Mouse (Mus musculus) heart, postnatal 4 days (tissue): Measurements from ENCODE around the gene Mark4. TPM values are rescaled to one million over a fixed set of nuclear protein-coding genes. Genes with fewer than 3 reads are reported as not detected.

ENCODE experiments used
- DNase-seq: peaks from one replicate; pipeline ENCODE4 v3.0.0; 2021
- total RNA-seq, 2 experiments: library from RNA; stranded (reverse); gene quantifications; 2 replicates each; pipeline ENCODE4 v1.2.3; 2021

Mark4 gene
- total RNA-seq, 2 experiments from 2014 or later: 28.8 to 30.3 TPM

DNA sequence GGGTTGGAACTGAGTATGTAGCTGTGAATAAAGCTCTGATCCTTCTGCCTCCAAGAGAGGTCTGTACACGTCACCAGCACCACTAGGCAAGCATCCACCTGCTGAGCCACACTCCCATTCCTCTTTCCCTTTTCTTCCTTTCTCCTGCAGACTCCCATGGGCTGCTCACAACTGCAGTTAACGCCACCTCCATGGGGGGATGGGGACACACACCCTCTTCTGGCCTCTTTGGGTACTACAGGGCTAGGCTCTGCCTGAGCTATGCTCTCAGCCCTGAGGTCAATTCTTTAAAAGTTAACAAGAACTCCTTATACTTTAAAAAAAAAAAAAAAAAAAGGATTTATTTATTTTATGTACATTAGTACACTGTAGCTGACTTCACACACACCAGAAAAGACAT, 26.1 kb downstream of the Mark4 start:
- DNase-seq: no peak

DNA sequence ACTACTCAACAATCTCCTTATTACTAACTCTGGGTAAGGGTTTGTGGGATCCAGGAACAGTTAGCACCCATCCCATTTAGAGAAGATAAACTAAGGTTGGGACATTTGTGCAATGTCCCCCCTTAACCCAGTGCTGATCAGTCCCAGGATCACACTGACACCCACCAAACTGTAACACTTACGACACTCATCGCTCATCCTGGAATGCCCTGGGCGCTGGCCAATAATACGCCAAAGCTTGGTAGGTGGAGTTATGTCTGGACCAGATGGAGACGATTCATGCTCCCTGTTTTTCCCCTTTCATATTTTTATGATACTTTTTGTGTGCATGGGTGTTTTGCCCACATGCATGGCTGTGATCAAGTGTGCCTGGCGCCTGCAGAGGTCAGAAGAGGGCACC, 28.2 kb downstream of the Mark4 start:
- no peak for DNase-seq

DNA sequence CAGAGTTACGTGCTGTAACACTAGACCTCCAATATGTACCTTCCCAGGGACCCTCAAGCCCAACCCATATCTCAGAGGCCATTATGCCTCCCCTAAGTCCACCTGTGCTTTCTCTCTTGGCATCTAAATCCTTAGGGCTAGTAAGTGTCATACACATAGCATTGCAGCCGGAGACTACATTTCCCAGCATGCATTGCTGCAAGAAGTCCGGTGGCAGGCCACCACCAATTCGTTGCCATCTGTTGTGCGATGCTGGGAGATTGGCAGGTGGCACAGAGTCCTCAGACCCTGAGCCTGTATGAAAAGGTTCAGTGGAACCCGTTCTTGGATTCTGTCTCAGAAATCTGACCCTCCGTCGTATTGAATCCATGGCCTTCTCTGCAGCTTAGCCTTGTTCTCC, 28.9 kb downstream of the Mark4 start:
- DNase-seq: no peak

DNA sequence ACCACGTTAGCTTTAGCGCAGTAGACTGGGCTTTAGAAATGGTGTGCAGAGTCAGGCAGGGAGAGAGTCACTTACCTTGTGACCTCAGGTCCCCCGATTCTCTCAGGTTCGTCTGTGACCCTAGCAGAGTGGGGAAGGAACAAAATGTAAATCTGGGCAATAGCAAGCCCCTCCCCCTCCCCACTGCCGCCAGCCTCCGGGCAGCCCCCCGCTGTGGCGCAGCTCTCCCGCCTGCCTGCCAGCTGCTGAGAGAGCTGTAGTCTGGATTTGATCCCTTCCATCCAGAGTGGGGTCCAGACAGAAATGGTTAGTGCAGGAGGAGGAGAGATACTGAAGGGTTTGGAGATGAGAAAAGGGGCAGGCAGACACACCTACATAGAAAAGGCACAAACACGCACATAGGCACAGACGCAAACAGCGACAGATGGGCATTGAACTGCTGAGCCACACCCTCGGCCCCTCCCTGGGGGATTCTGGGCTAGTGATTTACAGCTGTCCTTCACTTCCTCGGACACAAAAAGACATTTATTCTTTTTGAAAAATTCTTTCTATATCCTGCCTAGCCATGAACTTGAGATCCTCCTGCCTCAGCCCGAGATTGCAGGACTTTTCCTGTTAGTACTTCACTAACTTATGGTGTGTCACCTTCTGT, 30.5 kb downstream of the Mark4 start:
- no peak for DNase-seq

DNA sequence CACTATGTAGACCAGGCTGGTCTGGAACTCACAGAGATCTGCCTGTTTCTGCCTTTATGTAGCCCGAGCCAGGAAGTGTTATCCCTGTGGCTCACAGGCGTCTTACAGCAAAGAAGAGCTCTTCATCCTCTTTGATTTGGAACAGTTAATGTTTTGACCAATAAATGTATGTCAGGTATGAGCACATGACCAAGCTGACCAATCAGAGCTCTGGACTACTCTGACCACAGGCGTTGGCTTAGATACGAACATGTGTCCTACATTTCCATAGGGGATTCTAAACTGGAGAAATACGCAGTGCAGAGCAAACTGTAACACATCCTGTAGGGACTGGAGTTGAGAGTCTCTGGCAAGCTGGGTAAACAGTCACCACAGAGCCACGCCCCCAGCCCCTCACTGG, 31.7 kb downstream of the Mark4 start:
- no peak for DNase-seq

DNA sequence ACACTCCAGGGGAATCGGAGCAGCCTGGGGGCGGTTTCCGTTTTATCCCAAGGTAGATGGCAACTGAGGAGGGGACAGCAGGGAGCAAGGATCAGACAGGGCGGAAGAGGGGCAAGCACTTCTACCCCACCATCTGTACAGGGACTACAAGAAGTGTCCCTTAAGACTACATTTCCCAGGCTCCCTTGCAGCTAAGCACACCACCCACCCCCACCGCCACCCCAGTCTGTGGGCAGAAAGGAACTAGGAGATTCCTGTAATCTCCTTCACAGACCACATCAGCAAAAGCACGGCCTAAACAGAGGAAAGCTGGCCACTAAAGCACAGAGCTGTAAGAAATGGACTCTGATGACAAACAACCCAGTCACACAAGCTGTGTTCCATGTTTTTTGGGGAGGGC, 32.3 kb downstream of the Mark4 start:
- DNase-seq: no peak

DNA sequence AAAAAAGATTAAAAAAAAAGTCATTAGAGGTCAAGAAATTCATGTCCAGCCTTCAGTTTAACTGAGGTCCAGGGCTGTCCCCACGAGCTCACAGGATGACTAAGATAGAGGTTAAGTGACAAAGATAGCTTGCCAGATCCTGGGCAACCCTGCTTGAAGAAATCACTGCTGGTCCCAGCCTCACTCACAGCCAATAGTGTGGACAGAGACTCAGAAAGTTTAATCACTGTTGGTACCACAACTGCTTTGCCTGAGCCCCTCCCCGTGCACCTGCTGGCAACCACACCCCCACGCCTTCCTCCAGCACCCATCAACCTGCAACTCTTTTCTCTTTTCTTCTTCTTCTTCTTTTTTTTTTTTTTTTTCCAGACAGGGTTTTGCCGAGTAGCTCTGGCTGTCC, 34.6 kb downstream of the Mark4 start:
- no peak for DNase-seq

DNA sequence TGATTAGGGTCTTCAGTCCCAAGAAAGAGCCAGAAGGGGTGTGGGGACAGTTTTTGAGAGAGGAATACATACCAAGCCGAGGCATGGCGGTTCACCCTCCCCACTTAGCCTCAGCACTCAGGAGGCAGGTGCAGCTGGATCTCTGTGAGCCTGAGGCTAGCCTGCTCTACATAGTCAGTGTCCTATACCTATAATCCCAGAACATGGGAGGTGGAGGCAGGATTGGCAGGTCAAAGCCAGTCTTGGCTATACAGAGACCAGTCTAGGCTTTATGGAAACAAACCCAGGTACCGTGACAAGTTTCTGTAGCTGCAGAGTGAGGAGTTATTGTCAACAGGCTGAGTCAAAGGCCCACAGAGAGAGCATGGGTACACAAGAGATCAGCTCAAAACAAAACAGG, 35.5 kb downstream of the Mark4 start:
- no peak for DNase-seq

DNA sequence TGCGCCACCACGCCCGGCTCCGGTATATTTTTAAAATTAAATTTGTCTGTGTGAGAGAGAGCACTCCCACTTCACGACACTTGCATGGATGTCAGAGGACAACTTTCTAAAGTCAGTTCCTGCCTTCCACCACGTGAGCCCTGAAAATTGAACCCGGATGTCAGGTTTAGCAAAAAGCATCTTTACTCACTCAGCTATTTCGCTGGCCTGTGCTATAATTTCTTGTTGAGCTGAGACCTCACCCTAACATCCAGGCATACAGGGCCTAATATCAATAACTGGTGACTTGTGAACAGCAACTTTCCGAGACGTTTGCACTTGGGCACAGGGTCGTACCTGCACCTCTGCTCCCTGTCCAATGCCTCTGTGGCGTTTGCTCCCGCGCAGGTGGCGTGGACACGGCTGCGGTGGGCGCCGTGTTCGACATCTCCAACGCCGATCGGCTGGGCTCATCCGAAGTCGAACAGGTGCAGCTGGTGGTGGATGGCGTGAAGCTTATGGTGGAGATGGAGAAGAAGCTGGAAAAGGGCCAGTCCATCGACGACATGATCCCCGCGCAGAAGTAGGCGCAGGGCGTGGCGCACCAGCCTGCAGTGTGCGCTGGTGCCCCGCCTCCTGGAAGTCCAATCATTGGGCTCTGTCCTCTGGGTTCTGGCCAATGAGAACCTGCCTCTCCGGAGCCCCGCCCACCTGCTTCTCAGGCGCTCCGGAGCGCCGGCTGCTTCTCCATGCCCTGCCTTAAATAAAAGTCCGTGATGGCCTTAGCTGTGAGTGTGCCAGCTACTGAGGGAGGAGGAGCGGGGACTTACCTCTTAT, 37.6 kb downstream of the Mark4 start:
- DNase-seq: peak; percentile 90

DNA sequence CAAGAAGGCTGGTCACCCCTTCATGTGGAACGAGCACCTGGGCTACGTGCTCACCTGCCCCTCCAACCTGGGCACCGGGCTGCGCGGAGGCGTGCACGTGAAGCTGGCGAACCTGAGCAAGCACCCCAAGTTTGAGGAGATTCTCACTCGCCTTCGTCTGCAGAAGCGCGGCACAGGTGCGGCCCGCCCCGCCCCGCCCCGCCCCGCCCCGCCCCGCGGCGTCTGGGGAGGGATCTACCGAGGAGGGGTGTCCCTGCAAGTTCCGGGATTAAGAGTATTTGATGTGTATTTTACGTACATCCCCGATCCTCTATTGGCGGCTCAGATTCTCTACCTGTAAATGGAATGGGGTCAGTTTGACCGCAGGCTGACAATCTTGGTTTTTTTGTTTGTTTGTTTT, 38.5 kb downstream of the Mark4 start:
- DNase-seq: no peak

DNA sequence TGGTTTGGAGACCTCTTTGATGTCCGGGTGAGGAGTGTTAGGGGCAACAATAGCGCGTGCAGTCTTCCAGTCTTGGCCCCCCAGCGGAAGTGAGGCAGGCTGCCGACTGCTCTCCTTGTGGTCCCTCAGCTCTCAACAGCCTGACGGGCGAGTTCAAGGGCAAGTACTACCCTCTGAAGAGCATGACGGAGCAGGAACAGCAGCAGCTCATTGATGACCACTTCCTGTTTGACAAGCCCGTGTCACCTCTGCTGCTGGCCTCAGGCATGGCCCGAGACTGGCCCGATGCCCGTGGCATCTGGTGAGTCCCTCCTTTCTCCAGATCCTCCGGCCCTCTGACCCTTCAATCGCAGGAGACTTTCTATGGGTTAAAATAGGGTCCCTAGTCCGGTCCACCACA, 42.0 kb downstream of the Mark4 start:
- DNase-seq: no peak

DNA sequence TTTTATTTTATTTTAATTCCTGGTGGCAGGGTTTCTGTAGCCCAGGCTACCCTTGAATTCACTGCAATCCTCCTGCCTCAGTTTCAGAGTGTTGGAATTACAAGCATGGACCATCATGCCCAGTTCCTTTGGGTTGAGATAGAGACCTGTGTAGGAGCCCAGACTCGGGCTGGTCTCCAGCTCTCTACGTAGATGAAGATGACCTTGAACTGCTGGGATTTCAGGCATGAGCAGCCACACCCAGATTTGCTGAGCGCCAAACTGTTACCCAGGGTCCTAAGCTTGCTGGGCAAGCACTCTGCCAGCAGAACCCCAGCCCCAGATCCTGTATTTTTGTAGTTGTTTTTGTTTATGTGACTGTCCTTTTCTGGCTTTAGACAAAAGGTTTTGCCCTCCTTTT, 45.1 kb downstream of the Mark4 start:
- no peak for DNase-seq

DNA sequence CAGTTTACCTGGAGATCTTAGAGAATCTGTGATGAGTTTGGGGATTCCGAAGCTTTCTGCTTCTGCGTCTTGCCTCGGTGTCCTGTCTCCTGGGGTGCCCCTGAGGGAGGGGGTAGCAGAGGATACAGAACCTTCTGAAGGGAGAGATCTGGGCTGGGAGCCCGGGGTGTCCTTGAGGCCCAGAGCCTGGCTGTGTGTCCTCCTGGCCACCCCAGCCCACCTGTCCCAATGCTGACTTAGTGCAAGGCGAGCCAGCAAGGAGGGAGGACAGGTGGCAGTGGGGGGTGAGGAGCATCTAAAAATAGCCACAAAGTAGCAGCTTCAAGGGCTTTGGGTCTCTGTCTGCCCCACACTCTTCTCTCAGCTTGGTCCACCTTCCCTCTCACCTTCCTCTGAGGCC, 46.8 kb downstream of the Mark4 start:
- peak; percentile 43 for DNase-seq

DNA sequence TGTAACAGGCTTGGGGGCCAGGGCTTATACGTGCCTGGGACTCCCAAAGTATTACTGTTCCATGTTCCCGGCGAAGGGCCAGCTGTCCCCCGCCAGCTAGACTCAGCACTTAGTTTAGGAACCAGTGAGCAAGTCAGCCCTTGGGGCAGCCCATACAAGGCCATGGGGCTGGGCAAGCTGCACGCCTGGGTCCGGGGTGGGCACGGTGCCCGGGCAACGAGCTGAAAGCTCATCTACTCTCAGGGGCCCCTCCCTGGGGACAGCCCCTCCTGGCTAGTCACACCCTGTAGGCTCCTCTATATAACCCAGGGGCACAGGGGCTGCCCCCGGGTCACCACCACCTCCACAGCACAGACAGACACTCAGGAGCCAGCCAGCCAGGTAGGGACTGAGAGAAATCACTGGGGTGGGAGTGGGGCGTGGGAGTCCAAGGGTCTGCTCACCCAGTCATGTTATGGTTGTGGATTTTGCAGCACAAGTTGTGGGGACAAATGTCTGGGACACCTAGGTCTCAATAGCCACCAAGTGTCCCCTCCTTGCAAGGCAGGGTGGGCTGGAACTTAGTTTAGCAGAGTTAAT, 47.8 kb downstream of the Mark4 start:
- DNase-seq: peak; percentile 92

DNA sequence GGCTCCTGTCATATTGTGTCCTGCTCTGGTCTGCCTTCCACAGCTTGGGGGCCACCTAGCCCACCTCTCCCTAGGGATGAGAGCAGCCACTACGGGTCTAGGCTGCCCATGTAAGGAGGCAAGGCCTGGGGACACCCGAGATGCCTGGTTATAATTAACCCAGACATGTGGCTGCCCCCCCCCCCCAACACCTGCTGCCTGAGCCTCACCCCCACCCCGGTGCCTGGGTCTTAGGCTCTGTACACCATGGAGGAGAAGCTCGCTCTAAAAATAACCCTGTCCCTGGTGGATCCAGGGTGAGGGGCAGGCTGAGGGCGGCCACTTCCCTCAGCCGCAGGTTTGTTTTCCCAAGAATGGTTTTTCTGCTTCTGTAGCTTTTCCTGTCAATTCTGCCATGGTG, 48.9 kb downstream of the Mark4 start:
- peak; percentile 63 for DNase-seq

DNA sequence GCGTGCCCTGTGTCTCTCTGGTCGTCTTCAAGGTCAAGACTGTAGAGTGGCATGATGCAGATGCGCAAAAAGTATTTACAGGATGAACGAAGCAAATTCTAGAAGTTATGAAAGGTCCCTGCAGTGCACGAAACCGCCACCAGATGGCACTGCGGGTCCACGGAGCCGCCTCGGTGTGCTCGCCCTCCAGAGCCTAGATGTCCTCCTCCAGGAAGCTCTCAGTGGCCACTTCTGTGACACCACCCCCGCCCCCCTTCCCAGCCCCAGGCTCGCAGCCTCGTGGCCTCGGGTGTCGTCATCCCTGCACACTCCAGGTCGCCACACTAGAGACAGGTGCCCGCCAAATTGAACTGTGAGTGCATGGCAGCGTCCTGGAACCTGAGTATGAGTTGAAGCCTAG, 53.2 kb downstream of the Mark4 start:
- DNase-seq: peak; percentile 90

DNA sequence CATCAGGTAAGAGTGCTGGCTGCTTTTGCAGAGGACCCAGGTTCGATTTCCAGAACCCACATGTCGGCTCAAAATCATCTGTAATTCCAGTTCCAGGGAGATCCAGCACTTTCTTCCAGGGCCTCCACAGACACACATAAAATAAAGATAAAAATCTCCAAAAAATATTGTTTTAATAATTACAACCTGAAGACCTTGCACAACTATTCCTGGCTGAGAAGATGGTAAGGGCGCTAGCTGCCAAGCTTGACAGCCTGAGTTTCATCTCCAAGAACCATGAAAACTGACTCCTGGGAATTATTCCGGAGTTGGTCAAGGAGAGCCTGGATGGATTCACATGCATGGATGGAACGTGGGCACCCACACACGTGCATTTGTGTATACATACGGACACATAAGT, 54.1 kb downstream of the Mark4 start, which contains the start of gene Ckm:
TSS of gene Ckm (plus strand) at position 301 of the 400 bp plus-strand sequence.
- DNase-seq: no peak

DNA sequence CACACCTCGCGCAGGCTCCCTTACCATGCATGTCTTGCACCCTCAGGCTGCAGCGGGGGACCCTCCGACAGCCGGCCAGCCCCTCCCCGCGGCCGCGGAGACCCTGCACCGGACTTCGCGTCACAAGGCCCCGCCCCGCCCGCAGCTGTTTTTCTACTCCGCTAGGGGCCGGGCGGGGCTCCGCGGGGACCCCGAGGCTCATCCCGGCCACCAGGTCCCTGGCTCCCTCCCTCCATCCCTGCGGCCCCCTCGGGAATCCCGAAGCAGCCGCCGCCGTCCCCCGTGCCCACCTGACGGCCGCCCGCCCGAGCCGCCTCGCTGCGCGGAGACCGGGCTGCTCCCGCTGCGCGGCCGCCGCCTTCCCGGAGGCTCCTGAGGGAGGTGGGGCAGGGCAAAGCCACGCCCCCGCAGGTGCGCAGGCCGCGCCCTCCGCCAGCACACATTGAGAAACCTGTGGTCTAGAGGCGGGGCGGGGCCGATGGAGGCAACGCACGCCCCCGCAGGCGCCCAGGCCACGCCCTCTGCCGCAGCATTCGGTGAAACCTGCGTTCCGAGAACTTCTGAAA, 54.8 kb downstream of the Mark4 start, which contains the start of gene Klc3:
TSS of gene Klc3 (minus strand) at position 374 of the 566 bp plus-strand sequence.
- DNase-seq: no peak

DNA sequence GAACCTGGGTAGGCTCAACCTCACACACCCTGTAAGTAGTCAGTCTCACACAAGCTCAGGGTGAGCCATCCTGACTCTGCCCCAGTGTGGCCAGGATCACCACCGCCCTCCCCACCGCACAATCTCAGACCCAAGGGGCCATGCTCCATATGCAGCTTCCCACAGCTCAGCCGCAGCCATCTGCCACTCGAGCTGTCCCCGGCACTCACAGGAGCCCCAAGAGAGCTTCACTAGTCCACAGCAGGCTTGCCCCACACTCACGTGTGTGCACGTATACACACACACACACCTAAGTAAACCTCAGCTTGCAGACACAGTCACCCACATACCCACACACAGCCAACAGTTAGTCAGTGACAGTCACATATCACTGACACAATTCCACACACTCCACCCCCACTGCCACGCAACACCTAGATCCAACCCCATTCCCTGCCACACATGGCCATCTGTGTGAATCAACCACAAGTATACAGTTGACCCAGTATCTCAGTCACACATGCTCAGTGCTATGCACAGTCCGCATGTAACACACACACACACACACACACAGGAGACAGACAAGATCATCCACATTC, 56.0 kb downstream of the Mark4 start:
- DNase-seq: no peak

DNA sequence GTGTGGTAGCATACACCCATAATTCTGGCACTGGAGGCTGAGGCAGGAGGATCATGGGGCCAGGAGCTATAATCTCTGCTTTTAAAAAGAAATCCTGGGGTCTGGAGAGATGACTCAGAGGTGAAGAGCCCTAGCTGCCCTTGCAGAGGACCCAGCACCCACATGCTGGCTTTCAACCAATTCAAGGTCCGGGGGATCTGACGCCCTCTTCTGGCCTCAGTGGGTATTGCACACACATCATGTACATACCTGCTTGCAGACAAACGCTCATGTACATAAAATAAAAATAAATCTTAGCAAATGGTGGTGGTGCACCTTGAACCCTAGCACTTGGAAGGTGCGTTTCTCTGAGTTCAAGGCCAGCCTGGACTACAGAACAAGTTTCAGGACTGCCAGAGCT, 57.7 kb downstream of the Mark4 start:
- no peak for DNase-seq

DNA sequence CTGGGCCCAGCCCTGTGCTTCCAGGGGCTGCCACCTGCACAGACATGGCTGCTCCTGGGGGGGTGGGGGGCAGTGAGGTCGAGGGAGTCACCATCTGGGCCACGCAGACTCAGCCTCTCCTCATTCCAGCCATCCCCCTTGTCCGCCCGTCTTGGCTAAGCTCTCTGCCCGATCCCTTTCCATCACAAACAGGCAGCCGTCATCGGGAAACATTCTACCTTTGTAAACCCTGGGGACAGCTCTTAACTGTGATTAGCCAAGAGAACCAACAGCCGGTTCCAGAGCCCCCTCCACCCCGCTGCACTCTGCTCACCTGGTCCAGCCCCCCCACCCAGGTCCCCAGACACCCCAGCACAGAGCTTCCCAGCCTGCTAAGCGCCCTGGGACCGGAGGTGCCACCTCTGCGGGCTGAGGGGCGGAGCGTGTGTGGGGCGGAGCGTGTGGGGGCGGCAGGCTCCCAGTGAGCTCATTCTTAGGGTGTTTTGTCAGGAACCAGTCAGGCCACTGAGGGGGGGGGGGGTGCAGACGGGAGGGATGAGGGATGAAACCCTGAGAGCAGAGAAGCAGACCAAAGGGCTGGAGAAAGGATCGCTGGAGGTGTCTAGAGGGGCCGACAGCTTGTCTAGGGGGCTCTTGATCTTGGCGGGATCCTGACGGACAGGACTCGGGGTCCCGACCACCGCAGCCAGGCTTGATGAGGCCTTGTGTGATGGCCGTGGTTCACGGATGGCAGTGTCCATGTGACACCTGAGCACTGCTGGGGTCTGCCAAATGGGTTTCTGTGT, 58.9 kb downstream of the Mark4 start:
- peak; percentile 53 for DNase-seq

DNA sequence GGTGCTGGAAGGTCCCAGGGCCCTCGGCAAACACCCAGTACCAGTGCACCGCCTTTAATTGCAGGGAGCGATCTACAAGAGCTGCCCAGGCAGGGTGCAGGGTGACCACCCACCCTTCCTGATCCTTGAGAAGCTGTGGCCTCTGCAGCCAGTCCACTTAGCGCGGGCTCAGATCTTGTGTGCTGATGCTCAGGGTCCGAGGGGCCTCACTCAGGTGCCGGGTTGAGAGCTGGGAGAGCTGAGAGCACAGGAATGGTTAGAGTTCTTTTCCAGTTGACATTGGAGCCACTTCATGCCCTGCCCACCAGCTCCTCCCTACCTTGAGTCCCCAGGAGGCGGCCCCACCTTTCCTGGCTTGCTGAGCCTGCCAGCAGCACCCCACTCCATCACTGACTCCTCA, 64.1 kb downstream of the Mark4 start:
- DNase-seq: no peak
